Mouse (Mus musculus): Measurements from ENCODE around the gene Ptpn18. TPM values are rescaled to one million over a fixed set of nuclear protein-coding genes. Genes with fewer than 3 reads are reported as not detected.
"Not testable (repeated sequence)": the region's sequence is repeated elsewhere in the genome, so short reads cannot be mapped to it uniquely, and the experiment has no call there.

The Ptpn18 gene
- total RNA-seq, 2 experiments from 2014 or later = 10.6 to 11.3 TPM

DNA sequence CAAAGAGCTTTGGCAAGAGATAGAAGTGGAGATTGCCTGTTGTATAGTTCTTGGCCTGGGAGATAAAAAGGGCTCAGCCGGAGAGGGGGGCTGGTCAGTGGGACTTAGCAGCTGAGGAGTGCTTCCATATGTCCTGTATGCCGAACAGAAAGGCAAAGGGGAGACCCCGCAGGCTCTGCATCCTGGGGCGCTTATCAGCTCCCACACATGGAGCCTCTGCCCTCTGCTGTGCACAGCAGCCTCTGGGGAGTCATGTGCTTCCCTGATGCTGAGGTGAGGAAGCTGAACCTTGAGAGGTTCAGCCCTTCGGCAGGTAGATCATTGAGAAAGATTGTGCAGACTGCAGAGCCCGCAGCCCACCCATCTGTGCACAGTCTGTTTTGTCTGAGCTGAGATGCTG lies 57.7 kb downstream of the Ptpn18 start:
- DNase-seq = not testable (repeated sequence)

DNA sequence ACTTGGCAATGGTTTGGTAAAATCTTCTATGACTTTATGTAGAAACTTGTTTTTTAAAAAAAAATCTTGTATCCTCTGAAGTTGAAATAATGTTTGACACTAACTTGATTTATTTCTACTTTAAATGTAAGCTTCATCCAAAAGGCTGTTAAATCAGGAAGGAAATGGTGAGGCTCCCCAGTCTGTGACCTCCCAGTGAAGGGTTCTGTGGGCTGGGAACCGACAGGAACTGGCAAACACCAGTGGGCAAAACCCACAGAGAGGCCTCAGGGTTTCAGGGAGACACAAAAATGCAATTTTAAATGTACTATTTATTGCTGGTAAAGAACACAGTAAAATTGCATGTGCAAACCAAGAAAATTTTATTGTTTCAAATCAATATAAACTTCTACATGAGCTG lies 58.2 kb downstream of the Ptpn18 start:
- not testable (repeated sequence) for DNase-seq

- DNase-seq = no peak
Measured at GRCm38 (mm10) chr1:34518259-34518658, 58.7 kb downstream of the Ptpn18 start.

DNA sequence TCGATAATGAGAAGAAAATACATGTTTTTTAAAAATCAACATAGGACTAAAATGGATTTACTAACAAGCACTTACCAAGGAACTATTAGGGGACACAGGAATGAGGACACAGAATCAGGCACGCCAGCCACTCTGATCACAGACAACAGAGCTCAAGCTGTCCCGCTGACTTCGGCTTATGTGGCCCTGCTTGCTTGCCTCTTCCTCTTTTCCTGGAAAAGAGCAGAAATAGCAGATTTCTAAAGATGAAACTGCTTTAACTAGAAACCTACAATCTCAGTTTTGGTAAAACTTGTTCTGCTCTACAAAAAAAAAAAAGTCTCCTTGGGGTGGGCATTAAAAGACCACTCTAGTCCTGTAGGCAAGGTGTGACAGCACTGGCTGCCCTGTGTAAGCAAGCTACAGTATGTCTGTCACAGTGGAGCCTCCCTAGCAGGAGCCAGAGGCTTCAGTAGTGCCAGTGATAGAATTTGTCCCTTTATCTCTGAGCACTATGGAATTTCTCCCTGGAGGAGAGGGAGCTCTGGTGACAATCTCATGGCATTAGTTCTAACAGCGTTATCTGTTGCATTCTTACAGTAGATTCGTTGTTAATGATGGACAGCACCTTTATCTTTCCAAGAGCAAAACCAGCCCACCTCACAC lies 62.8 kb downstream of the Ptpn18 start:
- DNase-seq = no peak

GRCm38 (mm10) chr1:34522850-34523244 lies 63.3 kb downstream of the Ptpn18 start:
- DNase-seq = no peak

DNA sequence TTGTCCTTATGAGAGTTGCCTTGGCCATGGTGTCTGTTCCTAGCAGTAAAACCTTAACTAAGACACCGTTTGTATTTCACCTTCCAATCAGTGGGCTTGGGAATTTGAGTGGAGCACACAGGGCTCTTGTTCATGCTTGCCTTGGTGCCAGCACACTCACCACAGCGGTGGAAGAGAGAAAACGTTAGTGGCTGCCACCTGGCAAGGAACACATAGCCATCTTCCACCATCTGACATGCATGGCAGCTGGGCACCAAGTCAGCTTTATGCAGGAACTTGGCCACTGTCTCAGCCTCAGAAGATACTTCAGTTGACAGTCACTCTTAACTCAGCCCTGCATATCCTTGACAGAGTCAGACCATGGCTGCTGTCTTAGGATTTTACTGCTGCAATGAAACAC lies 64.1 kb downstream of the Ptpn18 start:
- no peak for DNase-seq

Small RNAs within 50 kb of the gene (microRNA-seq; reads per million reads assigned to microRNA genes)
- 4.2 reads per million for gene Mir5103

Other genes with a start within 250 kb of the Ptpn18 start
- gene Ccdc115, start 20.1 kb upstream of the Ptpn18 start, total RNA-seq (2021) = 10 to 100 TPM; 20.7 to 22.0 TPM
- gene Imp4, start 19.9 kb upstream of the Ptpn18 start, total RNA-seq (2021) = 10 to 100 TPM; 50.7 to 60.9 TPM
- not detected for gene Prss39, start 38.6 kb downstream of the Ptpn18 start, total RNA-seq (2021)
- gene Cfc1, start 75.9 kb downstream of the Ptpn18 start, total RNA-seq (2021) = not detected
- gene Prss40, start 101.2 kb downstream of the Ptpn18 start, total RNA-seq (2021) = not detected
- gene Amer3, start 119.9 kb downstream of the Ptpn18 start, total RNA-seq (2021) = 1 to 10 TPM in 1 of 2 experiments, under 1 TPM in 1; 0.69 to 1.1 TPM